Mouse (Mus musculus) cortical plate, adult 2 months (tissue): ENCODE measurements around the gene Tap1.

ENCODE experiments used
- CTCF ChIP-seq: fragments of 200-500 bp; IDR thresholded peaks from 2 replicates; pipeline ENCODE4 v1.5.1; 2011; ENCODE audit warnings: mild to moderate bottlenecking, control low read depth, low read length; ENCODE audit not compliant: insufficient read depth; ENCODE audit errors: extremely low read depth
- POLR2A ChIP-seq: fragments of 200-500 bp; IDR thresholded peaks from 2 replicates; pipeline ENCODE4 v1.6.1; 2011; ENCODE audit warnings: mild to moderate bottlenecking, low read length, control low read depth; ENCODE audit not compliant: insufficient read depth; ENCODE audit errors: extremely low read depth

DNA sequence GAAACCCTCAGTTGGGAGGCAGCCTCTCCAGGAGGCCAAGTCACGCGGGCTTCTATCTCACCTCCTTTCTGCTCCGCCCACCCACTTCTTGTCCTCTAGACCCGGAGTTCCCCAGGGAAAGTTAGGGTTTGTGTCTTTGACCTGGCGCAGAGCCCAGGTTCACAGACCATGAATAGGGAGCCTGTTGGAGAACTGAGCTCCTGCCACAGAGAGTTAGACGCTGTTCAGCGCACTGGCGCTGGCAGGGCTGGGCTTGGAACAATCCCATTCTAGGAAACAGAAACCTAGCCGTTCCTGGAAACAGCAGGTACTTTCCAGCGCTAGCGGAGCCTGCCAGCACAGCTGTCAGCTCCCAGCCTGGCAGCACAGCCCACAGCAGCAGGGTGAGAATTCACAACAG is 31.3 kb downstream of the Tap1 start:
- no peak for TF ChIP-seq CTCF
- TF ChIP-seq POLR2A: no peak
